In genomic region chr1:24740903-24741302, GRCm38 (mm10) we compare ENCODE assay signal across 27 mouse cellular contexts.
DNase-seq lines count a peak whose midpoint lies in the region; ATAC-seq and TF ChIP-seq lines count a peak whose summit lies in the region.
"Had no signal": no experiment of that assay in that cellular context is flagged by ENCODE, and none has a peak within 500 bp of the region (broad histone marks: within the 10 kb centered on the region; RNA-seq: fewer than 3 reads in every experiment).

No protein-coding gene starts in this region.

- no peak for TF ChIP-seq CTCF in forebrain, postnatal 0 days (IDR thresholded peaks at IDR 0.05; ENCODE audit: low read depth)

- H3K36me3 ChIP-seq in forebrain, embryonic 11.5 days (ENCODE audit: control insufficient read depth, insufficient read depth, low read length), result no peaks in the 10 kb centered on the region
- 0 out of 2 replicates have a peak, but pooled peaks cover 6% of the 10 kb centered on the region for H3K36me3 ChIP-seq in forebrain, embryonic 10.5 days (replicated peaks)
- peaks cover 3% of the 10 kb centered on the region; the same call in 1 of the 2 replicates for H3K36me3 ChIP-seq in forebrain, embryonic 14.5 days (ENCODE audit: control insufficient read depth, insufficient read depth, low read length)
- H3K36me3 ChIP-seq in forebrain, postnatal 0 days (ENCODE audit: insufficient read depth), result peaks cover 5% of the 10 kb centered on the region; the same call in 1 of the 2 replicates
- H3K36me3 ChIP-seq in midbrain, embryonic 12.5 days, result peaks cover 6% of the 10 kb centered on the region; the same call in 1 of the 2 replicates
- H3K36me3 ChIP-seq in midbrain, embryonic 14.5 days (ENCODE audit: control insufficient read depth, insufficient read depth, low read length), result peaks cover 4% of the 10 kb centered on the region; the same call in 1 of the 2 replicates
- no peaks in the 10 kb centered on the region for H3K36me3 ChIP-seq in neural tube, embryonic 12.5 days
- peaks cover 2% of the 10 kb centered on the region; the same call in 1 of the 2 replicates for H3K36me3 ChIP-seq in neural tube, embryonic 15.5 days
- H3K36me3 ChIP-seq: embryonic facial prominence, embryonic 12.5 days; embryonic facial prominence, embryonic 15.5 days; heart, embryonic 10.5 days; hindbrain, embryonic 12.5 days had no signal

- H3K4me1 ChIP-seq in forebrain, embryonic 11.5 days (replicated peaks; ENCODE audit: control insufficient read depth, insufficient read depth, low read length), result no peaks in the 10 kb centered on the region
- peaks cover 15% of the 10 kb centered on the region for H3K4me1 ChIP-seq in forebrain, embryonic 10.5 days
- H3K4me1 ChIP-seq in forebrain, embryonic 14.5 days (ENCODE audit: control insufficient read depth, insufficient read depth, low read length), result no peaks in the 10 kb centered on the region
- no peaks in the 10 kb centered on the region for H3K4me1 ChIP-seq in forebrain, postnatal 0 days (ENCODE audit: insufficient read depth)
- H3K4me1 ChIP-seq in midbrain, embryonic 12.5 days, result 0 out of 2 replicates have a peak, but pooled peaks cover 2% of the 10 kb centered on the region
- no peaks in the 10 kb centered on the region for H3K4me1 ChIP-seq in midbrain, embryonic 14.5 days (ENCODE audit: control insufficient read depth, insufficient read depth, low read length)
- H3K4me1 ChIP-seq in neural tube, embryonic 12.5 days, result no peaks in the 10 kb centered on the region
- H3K4me1 ChIP-seq in neural tube, embryonic 15.5 days, result no peaks in the 10 kb centered on the region
- H3K4me1 ChIP-seq: embryonic facial prominence, embryonic 12.5 days; embryonic facial prominence, embryonic 15.5 days; heart, embryonic 10.5 days; hindbrain, embryonic 12.5 days; intestine, embryonic 15.5 days had no signal

- ATAC-seq in forebrain, embryonic 11.5 days (replicated peaks; ENCODE audit: low FRiP score), result peak; percentile 74
- peak; percentile 52; the same call in 1 of the 2 replicates for ATAC-seq in forebrain, embryonic 14.5 days
- ATAC-seq in forebrain, postnatal 0 days, result no peak
- peak; percentile 65; the same call in 1 of the 2 replicates for ATAC-seq in midbrain, embryonic 12.5 days (ENCODE audit: low FRiP score, low read depth)
- no peak for ATAC-seq in midbrain, embryonic 14.5 days (ENCODE audit: low FRiP score, low TSS enrichment)
- peak; percentile 21; the same call in 1 of the 2 replicates for ATAC-seq in neural tube, embryonic 12.5 days (ENCODE audit: low FRiP score, low read depth)
- ATAC-seq in neural tube, embryonic 15.5 days (ENCODE audit: low FRiP score), result no peak
- ATAC-seq: intestine, embryonic 15.5 days; Patski had no signal

- WGBS in forebrain, embryonic 11.5 days, result 72% methylated on average over 3 of the region's 3 CpGs
- WGBS in forebrain, embryonic 10.5 days, result 87% methylated on average over 3 of the region's 3 CpGs
- 65% methylated on average over 3 of the region's 3 CpGs for WGBS in forebrain, embryonic 14.5 days
- WGBS in forebrain, postnatal 0 days, result 66% methylated on average over 3 of the region's 3 CpGs
- WGBS in midbrain, embryonic 12.5 days, result 73% methylated on average over 3 of the region's 3 CpGs
- 79% methylated on average over 3 of the region's 3 CpGs for WGBS in midbrain, embryonic 14.5 days
- WGBS in neural tube, embryonic 12.5 days, result 82% methylated on average over 3 of the region's 3 CpGs
- WGBS in neural tube, embryonic 15.5 days, result 75% methylated on average over 3 of the region's 3 CpGs

- no peak for DNase-seq in forebrain, embryonic 11.5 days (ENCODE audit: low spot score)
- DNase-seq in forebrain, embryonic 10.5 days (ENCODE audit: extremely low spot score, low spot score), result no peak
- no peak for DNase-seq in forebrain, embryonic 14.5 days (ENCODE audit: low spot score)
- no peak for DNase-seq in forebrain, postnatal 0 days
- DNase-seq in midbrain, embryonic 14.5 days, result no peak
- DNase-seq: adrenal gland, adult 2 months; adrenal gland, postnatal 14 days; cerebellum, adult 11 months; cerebellum, adult 2 months; cerebellum, adult 9-11 months; cerebellum, postnatal 25 days; gastrocnemius, postnatal 10 days; gastrocnemius, postnatal 36 days; heart, adult 2 months; heart, postnatal 14 days; heart, postnatal 4 days had no signal

- H3K4me3 ChIP-seq in forebrain, embryonic 11.5 days (ENCODE audit: low read depth, low read length), result no peak overlapping the region
- H3K4me3 ChIP-seq in forebrain, embryonic 10.5 days, result no peak overlapping the region
- H3K4me3 ChIP-seq in forebrain, embryonic 14.5 days (ENCODE audit: low read depth, low read length), result no peak overlapping the region
- H3K4me3 ChIP-seq in forebrain, postnatal 0 days (ENCODE audit: low read depth, low read length), result no peak overlapping the region
- H3K4me3 ChIP-seq in midbrain, embryonic 12.5 days, result no peak overlapping the region
- H3K4me3 ChIP-seq in midbrain, embryonic 14.5 days (replicated peaks; ENCODE audit: low read depth, low read length), result no peak overlapping the region
- H3K4me3 ChIP-seq in neural tube, embryonic 12.5 days, result no peak overlapping the region
- H3K4me3 ChIP-seq in neural tube, embryonic 15.5 days (replicated peaks), result no peak overlapping the region
- H3K4me3 ChIP-seq: embryonic facial prominence, embryonic 12.5 days; embryonic facial prominence, embryonic 15.5 days; heart, adult 2 months; heart, embryonic 10.5 days; heart, embryonic 13.5 days; hindbrain, embryonic 12.5 days; intestine, embryonic 15.5 days had no signal

- no peak overlapping the region for H3K9ac ChIP-seq in forebrain, embryonic 11.5 days (ENCODE audit: low read length)
- no peak overlapping the region for H3K9ac ChIP-seq in forebrain, embryonic 14.5 days (ENCODE audit: low read length)
- H3K9ac ChIP-seq in forebrain, postnatal 0 days, result no peak overlapping the region
- no peak overlapping the region for H3K9ac ChIP-seq in midbrain, embryonic 12.5 days (replicated peaks)
- no peak overlapping the region for H3K9ac ChIP-seq in midbrain, embryonic 14.5 days (replicated peaks; ENCODE audit: low read length)
- no peak overlapping the region for H3K9ac ChIP-seq in neural tube, embryonic 12.5 days
- H3K9ac ChIP-seq in neural tube, embryonic 15.5 days (replicated peaks), result no peak overlapping the region
- H3K9ac ChIP-seq: embryonic facial prominence, embryonic 12.5 days; embryonic facial prominence, embryonic 15.5 days; heart, embryonic 13.5 days; hindbrain, embryonic 12.5 days; intestine, embryonic 15.5 days had no signal

- H3K9me3 ChIP-seq in forebrain, embryonic 11.5 days (ENCODE audit: control insufficient read depth, low read length), result no peaks in the 10 kb centered on the region
- no peaks in the 10 kb centered on the region for H3K9me3 ChIP-seq in forebrain, embryonic 10.5 days
- no peaks in the 10 kb centered on the region for H3K9me3 ChIP-seq in forebrain, embryonic 14.5 days (replicated peaks; ENCODE audit: control insufficient read depth, low read length)
- no peaks in the 10 kb centered on the region for H3K9me3 ChIP-seq in forebrain, postnatal 0 days (ENCODE audit: low read length)
- H3K9me3 ChIP-seq in midbrain, embryonic 12.5 days, result no peaks in the 10 kb centered on the region
- no peaks in the 10 kb centered on the region for H3K9me3 ChIP-seq in midbrain, embryonic 14.5 days (ENCODE audit: control insufficient read depth, low read length)
- H3K9me3 ChIP-seq in neural tube, embryonic 12.5 days, result no peaks in the 10 kb centered on the region
- no peaks in the 10 kb centered on the region for H3K9me3 ChIP-seq in neural tube, embryonic 15.5 days (replicated peaks)
- H3K9me3 ChIP-seq: embryonic facial prominence, embryonic 12.5 days; embryonic facial prominence, embryonic 15.5 days; G1E; heart, embryonic 10.5 days; heart, embryonic 13.5 days; hindbrain, embryonic 12.5 days; intestine, embryonic 15.5 days had no signal

- H3K4me2 ChIP-seq in forebrain, embryonic 11.5 days (ENCODE audit: low read depth, low read length, severe bottlenecking), result no peak overlapping the region
- H3K4me2 ChIP-seq in forebrain, embryonic 14.5 days (ENCODE audit: low read length), result no peak overlapping the region
- H3K4me2 ChIP-seq in forebrain, postnatal 0 days (ENCODE audit: low read depth), result no peak overlapping the region
- no peak overlapping the region for H3K4me2 ChIP-seq in midbrain, embryonic 12.5 days (replicated peaks)
- no peak overlapping the region for H3K4me2 ChIP-seq in midbrain, embryonic 14.5 days (ENCODE audit: low read length)
- no peak overlapping the region for H3K4me2 ChIP-seq in neural tube, embryonic 12.5 days (replicated peaks)
- no peak overlapping the region for H3K4me2 ChIP-seq in neural tube, embryonic 15.5 days
- H3K4me2 ChIP-seq: embryonic facial prominence, embryonic 12.5 days; embryonic facial prominence, embryonic 15.5 days; heart, embryonic 13.5 days; hindbrain, embryonic 12.5 days; intestine, embryonic 15.5 days had no signal

- H3K27me3 ChIP-seq in forebrain, embryonic 11.5 days (ENCODE audit: control insufficient read depth, insufficient read depth, low read length), result no peaks in the 10 kb centered on the region
- H3K27me3 ChIP-seq in forebrain, embryonic 10.5 days (ENCODE audit: poor library complexity, severe bottlenecking), result no peaks in the 10 kb centered on the region
- no peaks in the 10 kb centered on the region for H3K27me3 ChIP-seq in forebrain, embryonic 14.5 days (replicated peaks; ENCODE audit: control insufficient read depth, insufficient read depth, low read length)
- no peaks in the 10 kb centered on the region for H3K27me3 ChIP-seq in forebrain, postnatal 0 days (ENCODE audit: insufficient read depth, low read length)
- H3K27me3 ChIP-seq in midbrain, embryonic 12.5 days, result no peaks in the 10 kb centered on the region
- no peaks in the 10 kb centered on the region for H3K27me3 ChIP-seq in midbrain, embryonic 14.5 days (ENCODE audit: control insufficient read depth, insufficient read depth, low read length)
- no peaks in the 10 kb centered on the region for H3K27me3 ChIP-seq in neural tube, embryonic 12.5 days (replicated peaks)
- no peaks in the 10 kb centered on the region for H3K27me3 ChIP-seq in neural tube, embryonic 15.5 days (replicated peaks)
- H3K27me3 ChIP-seq: embryonic facial prominence, embryonic 12.5 days; embryonic facial prominence, embryonic 15.5 days; heart, embryonic 13.5 days; hindbrain, embryonic 12.5 days; intestine, embryonic 15.5 days; Patski had no signal

- H3K27ac ChIP-seq in forebrain, embryonic 11.5 days (ENCODE audit: low read depth, low read length), result no peak overlapping the region
- H3K27ac ChIP-seq in forebrain, embryonic 10.5 days, result no peak overlapping the region
- H3K27ac ChIP-seq in forebrain, embryonic 14.5 days (ENCODE audit: low read depth, low read length), result no peak overlapping the region
- H3K27ac ChIP-seq in forebrain, postnatal 0 days (ENCODE audit: low read depth, low read length), result no peak overlapping the region
- H3K27ac ChIP-seq in midbrain, embryonic 12.5 days (replicated peaks), result no peak overlapping the region
- H3K27ac ChIP-seq in midbrain, embryonic 14.5 days (replicated peaks; ENCODE audit: low read depth, low read length), result no peak overlapping the region
- H3K27ac ChIP-seq in neural tube, embryonic 12.5 days, result no peak overlapping the region
- no peak overlapping the region for H3K27ac ChIP-seq in neural tube, embryonic 15.5 days (replicated peaks)
- H3K27ac ChIP-seq: embryonic facial prominence, embryonic 12.5 days; embryonic facial prominence, embryonic 15.5 days; heart, adult 2 months; heart, embryonic 10.5 days; heart, embryonic 13.5 days; hindbrain, embryonic 12.5 days; intestine, embryonic 15.5 days had no signal

Comparison
In these comparisons a context has a peak if more than half of its experiments do, and no peak if none do; other contexts are left out.
1. ATAC-seq: peak in forebrain, embryonic 11.5 days (single experiment), forebrain, embryonic 14.5 days (single experiment), midbrain, embryonic 12.5 days (single experiment) and neural tube, embryonic 12.5 days (single experiment); none in forebrain, postnatal 0 days (single experiment), midbrain, embryonic 14.5 days (single experiment) and neural tube, embryonic 15.5 days (single experiment).